In genomic region chr13:71001278-71001677, GRCm38 (mm10) we compare ENCODE assay signal across 7 mouse cellular contexts.
A peak's percentile ranks its signal among the peaks of the same experiment; 100 is the strongest.
DNase-seq lines count a peak whose midpoint lies in the region; ATAC-seq and TF ChIP-seq lines count a peak whose summit lies in the region.

No protein-coding gene starts in this region.

- no peak overlapping the region for H3K27ac ChIP-seq in intestine, embryonic 16.5 days (ENCODE audit: low read length)
- H3K27ac ChIP-seq in left cerebral cortex, adult 2 months = no peak overlapping the region
- no peak overlapping the region for H3K27ac ChIP-seq in midbrain, embryonic 13.5 days

- intact Hi-C loops in left cerebral cortex, adult 2 months (cut with DNase I) = loop anchor here (2.0 to 10.0 kb wide), 4 partner anchors 236 to 954 kb away; no protein-coding TSS in a partner anchor

- WGBS in intestine, embryonic 16.5 days = 8% methylated on average over 2 of the region's 2 CpGs
- WGBS in midbrain, embryonic 13.5 days = 16% methylated on average over 2 of the region's 2 CpGs

- H3K4me3 ChIP-seq in intestine, embryonic 16.5 days (ENCODE audit: low read length) = no peak overlapping the region
- H3K4me3 ChIP-seq in left cerebral cortex, adult 2 months = no peak overlapping the region
- H3K4me3 ChIP-seq in midbrain, embryonic 13.5 days (replicated peaks) = no peak overlapping the region

- H3K4me1 ChIP-seq in intestine, embryonic 16.5 days (ENCODE audit: control insufficient read depth, insufficient read depth, low read length) = no peaks in the 10 kb centered on the region
- H3K4me1 ChIP-seq in midbrain, embryonic 13.5 days (replicated peaks) = peaks cover 6% of the 10 kb centered on the region; the same call in 1 of the 2 replicates

- H3K9me3 ChIP-seq in intestine, embryonic 16.5 days (ENCODE audit: control insufficient read depth, low read length) = no peaks in the 10 kb centered on the region
- H3K9me3 ChIP-seq in midbrain, embryonic 13.5 days = no peaks in the 10 kb centered on the region

- peak; percentile 50 for DNase-seq in R1 (ENCODE audit: low read depth, low spot score)
- peak; percentile 26 for DNase-seq in cerebellum, adult 8-10 months
- DNase-seq in frontal cortex, adult 2 months (ENCODE audit: extremely low spot score in 1 of 2, low spot score in 1 of 2) = peak; percentile 50 to 89
- peak; percentile 74 to 78 for DNase-seq in left cerebral cortex, adult 2 months (ENCODE audit: extremely low spot score in 1 of 2, low spot score in 2 of 2)
- peak; percentile 10 for DNase-seq in testis, postnatal 14 days (ENCODE audit: low spot score)

- H3K9ac ChIP-seq in intestine, embryonic 16.5 days (ENCODE audit: low read depth, low read length) = no peak overlapping the region
- no peak overlapping the region for H3K9ac ChIP-seq in midbrain, embryonic 13.5 days (replicated peaks)

- H3K36me3 ChIP-seq in intestine, embryonic 16.5 days (ENCODE audit: control insufficient read depth, insufficient read depth, low read length) = no peaks in the 10 kb centered on the region
- H3K36me3 ChIP-seq in midbrain, embryonic 13.5 days = no peaks in the 10 kb centered on the region

- H3K27me3 ChIP-seq in intestine, embryonic 16.5 days (replicated peaks; ENCODE audit: control insufficient read depth, insufficient read depth, low read length) = no peaks in the 10 kb centered on the region
- peaks cover 17% of the 10 kb centered on the region; the same call in 1 of the 2 replicates for H3K27me3 ChIP-seq in midbrain, embryonic 13.5 days

- H3K4me2 ChIP-seq in intestine, embryonic 16.5 days (ENCODE audit: low read depth, low read length) = no peak overlapping the region
- no peak overlapping the region for H3K4me2 ChIP-seq in midbrain, embryonic 13.5 days (replicated peaks)

- peak; percentile 73 for TF ChIP-seq CTCF in left cerebral cortex, adult 2 months (IDR thresholded peaks at IDR 0.05)

- ATAC-seq in intestine, embryonic 16.5 days = 0 out of 2 replicates have a peak, but pooled peaks have one; percentile 28
- peak; percentile 83 for ATAC-seq in midbrain, embryonic 13.5 days

Comparison
In these comparisons a context has a peak if more than half of its experiments do, and no peak if none do; other contexts are left out.
1. DNase-seq: peak in every context shown above with its lines; median percentile 76 in left cerebral cortex, adult 2 months; 70 in frontal cortex, adult 2 months; 50 in R1; 26 in cerebellum, adult 8-10 months; 10 in testis, postnatal 14 days.